Mouse (Mus musculus): ENCODE measurements around the gene Arhgef2. TPM values are rescaled to one million over a fixed set of nuclear protein-coding genes. Genes with fewer than 3 reads are reported as not detected.
"Not testable (repeated sequence)": the region's sequence is repeated elsewhere in the genome, so short reads cannot be mapped to it uniquely, and the experiment has no call there.

Gene Arhgef2
- 100 to 1,000 TPM; 161 to 166 TPM for total RNA-seq (2021)
- long read RNA-seq, experiment 1, full-length matches to known transcripts, result 44 of 94 reads
- long read RNA-seq, experiment 1, partial matches to known transcripts, result 19 of 94 reads
- long read RNA-seq, experiment 1, other reads (novel, unspliced or antisense), result 31 of 94 reads
- long read RNA-seq, experiment 2, full-length matches to known transcripts, result 49 of 115 reads
- long read RNA-seq, experiment 2, partial matches to known transcripts, result 17 of 115 reads
- long read RNA-seq, experiment 2, other reads (novel, unspliced or antisense), result 49 of 115 reads

DNA sequence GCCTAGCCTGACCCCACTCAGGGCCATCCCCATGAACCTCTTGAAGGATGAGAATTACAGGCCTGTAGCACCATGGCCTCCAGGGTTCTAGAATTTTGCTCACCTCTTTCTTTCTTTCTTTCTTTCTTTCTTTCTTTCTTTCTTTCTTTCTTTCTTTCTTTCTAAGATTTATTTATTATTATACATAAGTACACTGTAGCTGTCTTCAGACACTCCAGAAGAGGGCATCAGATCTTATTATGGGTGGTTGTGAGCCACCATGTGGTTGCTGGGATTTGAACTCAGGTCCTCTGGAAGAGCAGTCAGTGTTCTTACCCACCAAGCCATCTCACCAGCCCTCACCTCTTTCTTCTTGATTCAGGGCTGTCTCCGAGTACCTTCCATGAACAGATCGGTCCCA lies at the start of gene Arhgef2:
TSS of gene Arhgef2 (plus strand) at position 301 of the 400 bp plus-strand sequence.
- DNase-seq (ENCODE audit: low spot score in 2 of 2), result not testable (repeated sequence)

DNA sequence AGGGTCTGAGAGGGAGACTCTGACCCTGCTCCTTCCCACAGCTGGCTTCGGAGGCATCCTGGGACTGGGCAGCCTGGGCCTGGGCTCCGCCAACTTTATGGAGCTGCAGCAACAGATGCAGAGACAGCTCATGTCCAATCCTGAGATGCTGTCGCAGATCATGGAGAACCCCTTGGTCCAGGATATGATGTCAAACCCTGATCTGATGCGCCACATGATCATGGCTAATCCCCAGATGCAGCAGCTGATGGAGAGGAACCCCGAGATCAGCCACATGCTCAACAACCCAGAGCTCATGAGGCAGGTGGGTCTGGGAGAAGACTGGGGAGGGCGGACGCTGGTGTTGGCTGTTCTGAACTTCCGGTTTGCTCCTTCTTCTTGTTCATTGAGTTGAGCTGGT lies 49.1 kb upstream of the Arhgef2 start:
- no peak for DNase-seq (ENCODE audit: low spot score in 2 of 2)

DNA sequence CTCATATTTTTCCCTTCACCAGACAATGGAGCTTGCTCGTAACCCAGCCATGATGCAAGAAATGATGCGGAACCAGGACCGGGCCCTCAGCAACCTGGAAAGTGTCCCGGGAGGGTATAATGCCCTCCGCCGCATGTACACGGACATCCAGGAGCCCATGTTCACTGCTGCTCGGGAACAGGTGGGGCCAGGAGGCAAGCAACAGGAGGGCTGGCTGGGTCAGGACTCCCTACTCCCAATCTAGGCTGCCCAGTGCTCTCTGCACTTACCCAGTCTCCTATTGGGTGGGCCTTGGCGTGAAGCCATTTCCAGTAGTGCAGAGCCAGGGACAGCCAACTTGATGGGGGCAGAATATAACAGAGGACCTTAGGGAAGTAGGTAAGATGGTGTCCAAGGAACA lies 46.2 kb upstream of the Arhgef2 start:
- no peak for DNase-seq (ENCODE audit: low spot score in 2 of 2)

DNA sequence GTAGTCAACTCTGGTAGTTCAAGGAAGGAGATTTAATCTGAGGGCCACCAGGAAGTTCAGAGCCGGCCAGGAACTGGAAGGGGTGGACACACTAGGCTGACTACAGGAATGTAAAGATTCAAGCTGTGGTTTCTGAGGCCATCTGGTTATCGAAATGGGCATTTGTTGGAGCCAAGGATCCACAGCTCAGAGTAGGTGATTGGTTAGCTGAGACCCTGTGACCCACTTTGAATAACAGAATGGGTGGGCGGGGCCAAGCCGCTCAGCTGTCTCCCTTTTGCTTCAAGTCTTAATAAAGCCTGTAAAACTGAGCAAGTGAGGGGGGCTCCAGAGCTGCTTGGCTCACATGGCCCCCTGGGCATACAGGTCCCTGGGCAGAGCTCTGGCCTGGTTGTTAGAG lies 43.8 kb upstream of the Arhgef2 start:
- no peak for DNase-seq (ENCODE audit: low spot score in 2 of 2)

DNA sequence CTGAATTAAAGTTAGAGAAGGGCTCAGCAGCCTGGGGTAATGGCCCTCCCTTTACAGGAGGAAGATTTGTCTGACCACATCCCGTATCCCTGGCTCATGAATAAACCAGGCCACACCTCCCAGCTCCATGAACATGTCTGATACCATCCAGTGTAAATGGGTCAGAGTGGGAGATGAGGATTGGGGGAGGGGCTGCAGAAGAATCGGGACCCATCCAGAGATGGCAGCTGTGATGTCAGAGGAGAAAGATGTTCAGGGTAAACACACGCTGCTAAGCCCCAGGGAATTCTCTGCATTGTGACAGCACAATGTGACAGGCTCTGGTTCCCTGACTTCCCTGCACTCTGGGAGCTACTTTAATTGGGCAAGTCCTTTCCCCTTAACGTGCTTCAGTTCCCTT lies 42.3 kb upstream of the Arhgef2 start:
- no peak for DNase-seq (ENCODE audit: low spot score in 2 of 2)

DNA sequence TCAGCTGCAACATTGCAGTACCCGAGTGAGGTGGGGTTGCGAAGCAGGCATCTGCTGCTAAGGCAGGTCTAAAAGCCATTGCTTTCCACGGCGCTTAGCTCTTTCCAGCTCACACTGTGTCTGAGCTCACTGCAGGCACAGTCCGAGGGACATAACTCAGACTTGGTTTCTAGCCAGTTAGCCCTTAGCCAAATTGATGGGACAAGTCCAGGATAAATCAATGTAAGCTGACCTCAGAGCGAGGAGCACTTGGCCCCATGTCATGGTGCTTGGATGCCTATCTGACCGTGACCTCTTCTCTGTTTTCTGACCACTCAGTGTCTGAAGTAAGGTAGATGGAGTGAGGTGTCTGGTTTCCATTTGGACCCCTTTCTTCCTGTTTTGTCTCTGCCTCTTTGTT lies 41.8 kb upstream of the Arhgef2 start:
- no peak for DNase-seq (ENCODE audit: low spot score in 2 of 2)

DNA sequence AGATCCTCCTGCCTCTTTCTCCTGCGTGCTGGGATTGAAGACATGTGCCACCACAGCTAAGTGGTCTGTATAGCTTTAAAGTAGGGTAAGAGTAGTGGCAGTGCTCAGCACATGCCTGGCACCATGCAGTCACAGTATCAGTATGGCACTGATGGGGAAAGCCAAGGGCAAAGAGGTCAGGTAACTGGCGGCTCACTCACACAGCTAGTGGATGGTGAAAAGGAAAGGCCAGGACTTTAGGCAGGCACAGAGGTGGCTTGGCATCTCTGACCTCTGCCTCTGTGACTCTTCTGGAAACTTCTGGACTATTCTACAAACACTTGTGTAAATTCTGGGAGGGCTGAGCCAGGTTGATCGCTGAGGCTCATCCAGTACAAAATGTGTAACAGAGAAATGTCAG lies 39.6 kb upstream of the Arhgef2 start:
- DNase-seq (ENCODE audit: low spot score in 2 of 2), result no peak

DNA sequence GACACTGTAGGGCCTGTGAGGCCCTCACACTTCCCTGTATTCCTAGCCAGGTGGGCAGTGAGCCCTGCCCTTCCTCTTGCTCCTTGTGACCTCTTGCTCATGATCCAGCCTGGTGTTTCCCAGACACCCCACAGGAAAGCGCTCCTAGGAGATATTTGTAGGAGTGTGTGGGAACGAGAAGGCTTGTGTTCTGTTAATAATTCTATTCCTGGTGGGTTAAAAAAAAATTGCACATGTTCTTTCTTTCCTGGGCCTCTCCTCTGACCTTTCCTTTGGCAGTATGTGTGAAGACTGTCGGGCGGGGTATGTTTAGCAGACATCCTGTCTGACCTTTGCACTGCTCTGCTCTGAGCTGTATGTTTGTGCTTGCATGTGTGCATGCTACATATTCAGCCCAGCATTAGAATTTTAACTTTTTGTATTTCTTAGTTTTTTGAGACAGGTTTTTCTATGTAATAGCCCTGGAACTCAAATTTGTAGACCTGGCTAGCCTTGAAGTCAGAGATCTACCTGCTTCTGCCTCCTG lies 39.2 kb upstream of the Arhgef2 start:
- no peak for DNase-seq (ENCODE audit: low spot score in 2 of 2)

DNA sequence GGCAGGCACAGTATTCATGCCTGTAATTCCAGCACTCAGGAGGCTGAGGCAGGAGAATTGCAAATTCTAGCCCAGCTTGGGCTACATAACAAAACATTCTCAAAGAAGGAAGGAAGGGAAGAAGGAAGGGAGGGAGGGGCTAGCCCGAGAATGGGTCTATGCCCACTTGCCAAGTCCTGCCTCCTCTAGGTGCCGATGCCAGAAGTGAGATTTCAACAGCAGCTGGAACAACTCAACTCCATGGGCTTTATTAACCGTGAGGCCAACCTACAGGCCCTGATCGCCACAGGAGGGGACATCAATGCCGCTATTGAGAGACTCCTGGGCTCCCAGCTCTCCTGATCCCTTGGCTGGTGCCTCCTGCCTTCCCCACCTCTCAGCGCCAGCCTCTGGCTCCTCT lies 37.9 kb upstream of the Arhgef2 start:
- no peak for DNase-seq (ENCODE audit: low spot score in 2 of 2)

DNA sequence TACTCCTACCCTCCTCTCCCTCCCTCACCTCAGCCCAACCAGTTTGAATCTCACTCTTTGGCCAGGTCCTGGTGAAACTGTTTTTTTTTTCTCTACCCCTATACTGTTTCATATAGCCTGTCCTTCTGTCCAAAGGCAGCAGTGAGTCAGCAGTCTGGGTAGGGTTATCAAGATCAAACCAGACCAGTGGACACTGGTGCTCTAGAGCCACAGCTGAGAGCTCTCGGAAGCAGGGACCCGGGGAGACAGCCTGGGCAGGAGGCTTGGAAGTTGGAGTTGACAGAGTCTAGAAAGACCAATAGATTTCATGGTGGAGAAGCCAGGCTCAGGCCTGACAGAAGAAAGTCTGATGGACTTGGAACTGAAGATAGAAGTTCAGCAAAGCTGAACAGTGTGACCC lies 37.2 kb upstream of the Arhgef2 start:
- no peak for DNase-seq (ENCODE audit: low spot score in 2 of 2)

DNA sequence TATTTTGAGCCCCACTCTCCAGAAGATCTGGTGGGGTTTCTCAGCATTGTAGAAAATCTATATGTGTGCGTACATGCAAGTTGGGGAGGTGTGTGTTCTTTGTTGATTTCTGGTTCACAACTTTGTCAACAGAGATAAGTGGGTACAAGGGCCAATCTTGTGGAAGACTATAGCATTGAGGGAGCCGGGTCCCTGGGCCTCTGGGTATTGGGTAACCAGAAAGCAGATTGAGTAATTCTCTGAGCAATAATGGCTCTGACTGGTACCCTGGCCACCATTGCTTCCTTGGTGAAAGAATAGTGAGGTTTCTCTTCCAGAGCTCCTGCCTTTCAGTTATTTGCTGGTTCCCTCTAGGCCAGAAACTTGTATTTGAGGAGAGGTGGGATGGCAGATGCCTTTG lies 36.7 kb upstream of the Arhgef2 start:
- no peak for DNase-seq (ENCODE audit: low spot score in 2 of 2)

DNA sequence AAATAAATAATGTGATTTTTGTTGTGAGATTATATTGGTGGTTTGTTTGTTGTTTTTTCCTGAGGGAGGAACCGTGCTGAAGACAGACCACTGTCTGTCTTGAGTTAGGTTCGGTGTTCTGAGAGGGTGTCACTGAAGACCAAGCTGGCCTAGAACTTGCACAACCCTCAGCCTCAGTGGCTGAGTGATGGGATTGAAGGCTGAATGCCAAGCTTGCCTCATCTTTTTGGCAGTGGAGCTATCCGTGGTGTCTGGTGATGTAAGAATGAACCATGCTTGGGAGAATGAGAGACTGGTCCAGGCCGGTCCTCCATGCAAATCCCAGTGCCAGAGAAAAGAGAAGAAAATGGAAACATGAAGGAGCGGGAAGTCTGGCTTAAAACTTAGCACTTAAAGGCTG lies 36.1 kb upstream of the Arhgef2 start:
- no peak for DNase-seq (ENCODE audit: low spot score in 2 of 2)

DNA sequence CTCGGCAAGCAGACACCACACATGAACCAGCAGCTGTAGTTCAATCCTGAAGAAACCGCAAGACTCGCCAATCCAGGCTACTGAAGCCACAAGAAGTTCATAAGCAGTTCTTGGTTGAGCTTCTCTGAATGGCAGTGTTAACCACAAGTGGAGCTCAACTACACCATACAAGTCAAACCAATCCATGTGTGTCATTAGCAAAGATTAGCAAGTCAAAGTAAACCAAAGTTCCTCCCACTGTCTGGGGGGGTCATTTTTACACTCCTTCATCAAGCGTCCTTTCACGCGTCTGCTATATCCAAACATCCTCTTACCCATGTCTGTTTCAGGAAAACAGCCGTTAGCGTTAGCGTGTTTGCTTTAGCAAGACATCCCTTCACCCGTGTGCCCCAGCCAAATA lies 35.4 kb upstream of the Arhgef2 start:
- DNase-seq (ENCODE audit: low spot score in 2 of 2), result no peak

DNA sequence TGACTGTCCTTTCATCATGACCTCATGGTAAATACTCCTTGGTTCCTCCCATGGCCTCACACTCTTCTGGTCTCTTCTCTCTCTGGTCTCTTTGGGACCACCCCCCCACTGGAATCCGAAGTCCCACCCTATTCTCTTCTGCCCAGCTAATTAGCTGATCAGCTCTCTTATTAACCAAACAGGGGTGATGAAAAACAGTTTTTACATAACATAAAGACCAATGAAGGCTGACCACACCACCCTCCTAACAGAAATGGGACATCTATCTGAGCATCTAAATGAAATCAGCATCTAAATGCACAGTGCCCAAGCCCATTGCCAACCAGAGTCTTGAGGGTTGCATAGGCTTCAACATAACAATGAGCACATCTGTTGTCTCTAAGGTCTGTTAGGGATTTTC lies 33.9 kb upstream of the Arhgef2 start:
- no peak for DNase-seq (ENCODE audit: low spot score in 2 of 2)

DNA sequence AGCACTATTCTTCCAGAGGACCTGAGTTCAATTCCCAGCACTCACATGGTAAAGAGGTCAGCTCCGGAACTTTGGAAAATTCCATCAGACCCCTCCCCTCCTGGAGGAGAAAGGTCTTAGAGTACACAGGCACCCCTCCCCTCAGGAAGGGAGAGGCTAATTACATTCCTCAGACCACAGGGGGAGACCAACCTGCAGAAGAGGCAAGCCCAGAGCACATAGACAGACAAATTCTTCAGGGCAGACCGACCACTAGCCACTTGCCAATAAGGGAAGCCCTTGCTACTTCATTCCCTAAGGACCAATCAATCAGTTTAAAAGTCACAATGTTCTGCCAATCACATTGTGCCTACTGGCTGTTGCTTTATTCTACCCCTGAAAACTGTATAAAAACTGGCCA lies 32.9 kb upstream of the Arhgef2 start:
- no peak for DNase-seq (ENCODE audit: low spot score in 2 of 2)

DNA sequence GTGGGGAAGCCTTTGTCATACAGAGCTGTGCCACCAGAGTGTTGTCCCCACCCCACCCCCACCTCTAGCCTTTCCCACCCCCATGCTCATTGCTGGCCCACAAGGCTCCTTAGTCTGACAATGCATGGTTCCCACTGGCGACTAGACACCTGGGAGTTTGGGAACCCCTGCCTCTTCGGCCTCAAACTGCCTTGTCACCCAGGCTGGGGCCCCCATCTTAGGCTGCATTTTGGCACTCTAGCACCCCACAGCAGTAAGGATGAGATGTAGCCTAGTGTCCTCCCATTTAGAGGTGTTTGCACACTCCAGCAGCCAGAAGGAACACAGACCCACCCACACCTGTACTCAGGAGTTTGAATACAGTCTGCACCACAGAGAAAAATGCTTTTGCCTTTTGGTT lies 32.0 kb upstream of the Arhgef2 start:
- no peak for DNase-seq (ENCODE audit: low spot score in 2 of 2)

DNA sequence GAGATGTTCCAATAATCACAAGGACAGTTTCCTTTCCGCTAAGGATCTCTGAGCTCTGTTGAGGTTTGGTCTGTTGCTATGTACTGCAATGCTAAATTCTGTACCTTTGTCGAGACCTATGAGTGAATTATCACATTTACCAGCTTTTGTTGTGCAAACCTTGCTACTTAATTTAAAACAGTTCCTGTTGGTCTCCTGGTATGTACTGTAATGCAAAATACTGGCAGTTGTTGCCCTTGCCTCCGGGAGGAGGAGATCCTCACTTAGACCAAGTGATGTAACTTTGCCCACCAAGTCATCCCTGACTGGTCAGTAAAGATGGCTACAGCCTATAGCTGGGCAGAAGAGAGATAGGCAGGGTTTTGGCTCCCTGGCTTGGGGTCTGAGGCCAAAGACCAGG lies 30.2 kb upstream of the Arhgef2 start, which contains the start of gene Ssr2:
TSS of gene Ssr2 (plus strand) at position 337 of the 400 bp plus-strand sequence.
- DNase-seq (ENCODE audit: low spot score in 2 of 2), result no peak

DNA sequence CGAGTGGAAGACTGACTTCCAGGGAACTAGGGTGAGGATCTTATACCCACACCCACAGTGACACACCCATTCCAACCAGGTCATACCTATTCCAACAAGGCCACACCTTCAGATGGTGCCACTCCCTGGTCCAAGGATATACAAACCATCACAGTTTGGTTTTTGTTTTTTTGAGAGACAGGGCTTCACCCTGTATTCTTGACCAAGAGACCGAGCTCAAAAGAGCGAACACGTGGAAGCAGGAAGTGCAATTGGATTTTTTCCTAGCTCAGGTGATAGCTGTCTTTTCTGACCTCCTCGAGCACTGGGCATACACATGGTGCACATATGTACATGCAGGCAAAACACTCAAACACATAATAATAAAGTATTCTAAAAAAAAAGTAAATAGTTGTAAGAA lies 27.9 kb upstream of the Arhgef2 start:
- not testable (repeated sequence) for DNase-seq (ENCODE audit: low spot score in 2 of 2)

DNA sequence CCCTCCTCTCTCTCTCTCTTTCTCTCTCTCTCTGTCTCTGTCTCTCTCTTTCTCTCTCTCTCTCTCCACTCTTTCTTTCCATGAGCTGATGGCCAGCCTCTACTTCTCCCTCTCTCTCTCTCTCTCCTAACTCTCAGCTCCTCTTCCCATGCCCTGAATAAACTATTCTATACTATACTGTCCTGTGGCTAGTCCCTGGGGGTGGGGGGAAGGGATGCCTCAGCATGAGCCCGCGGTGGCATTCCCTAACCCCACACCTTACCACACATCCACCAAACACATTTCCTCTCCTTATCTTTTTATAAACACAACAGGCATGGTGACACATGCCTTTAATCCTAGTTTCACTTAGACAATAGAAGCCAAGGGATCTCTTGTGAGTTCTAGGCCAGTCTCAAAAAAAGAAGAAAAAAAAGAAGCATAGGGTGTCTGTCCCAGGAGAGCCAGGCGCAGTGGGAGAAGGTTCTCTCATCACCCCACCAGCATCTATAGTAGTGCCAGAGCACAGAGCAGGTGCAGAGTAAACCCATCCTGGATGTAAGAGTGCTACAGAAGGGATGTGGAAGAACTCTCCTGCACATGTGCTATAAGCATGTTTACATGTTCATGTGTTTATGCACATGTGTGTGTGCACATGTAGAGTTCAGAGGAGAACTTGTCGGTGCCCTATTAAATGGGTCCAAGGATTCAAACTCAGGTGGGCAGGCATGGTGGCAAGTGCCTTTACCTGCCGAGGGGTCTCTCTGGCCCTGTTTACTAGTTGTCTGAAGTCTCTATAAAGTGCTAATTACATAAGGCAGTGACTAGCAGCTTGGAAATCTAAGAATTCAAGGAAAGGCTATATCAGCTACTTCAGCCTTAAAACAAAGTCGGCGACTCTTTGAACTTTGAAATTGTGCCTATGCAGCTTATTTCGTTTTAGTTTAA lies 27.0 kb upstream of the Arhgef2 start:
- no peak for DNase-seq (ENCODE audit: low spot score in 2 of 2)

DNA sequence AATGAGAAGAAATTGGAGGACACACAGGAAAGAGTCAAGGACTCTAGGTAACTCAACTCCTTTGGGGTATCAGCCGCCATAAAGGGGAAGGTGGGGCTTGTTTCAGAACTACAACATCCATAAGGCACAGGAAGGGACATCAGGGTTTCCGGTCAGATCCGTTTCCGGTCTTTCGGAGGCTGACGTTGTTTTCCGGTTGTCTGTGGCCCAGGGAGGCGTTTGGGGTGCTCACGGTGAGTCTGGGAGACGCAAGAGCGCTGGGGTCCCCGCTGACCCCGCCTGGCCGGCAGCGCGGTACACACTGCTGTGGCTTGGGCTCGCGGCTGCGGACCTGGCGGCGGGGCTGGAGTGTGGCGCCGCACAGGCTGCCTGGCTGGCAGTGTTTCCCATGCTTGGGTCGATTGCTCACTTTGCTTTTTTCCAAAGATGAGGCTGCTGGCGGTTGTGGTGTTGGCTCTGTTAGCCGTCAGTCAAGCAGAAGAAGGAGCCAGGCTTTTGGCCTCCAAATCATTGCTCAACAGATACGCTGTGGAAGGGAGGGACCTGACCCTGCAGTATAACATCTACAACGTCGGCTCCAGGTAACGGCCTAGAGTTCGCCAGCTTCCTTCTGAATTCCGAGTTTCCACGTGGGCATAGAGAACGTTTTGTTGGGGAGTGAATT lies 26.2 kb upstream of the Arhgef2 start:
- DNase-seq (ENCODE audit: low spot score in 2 of 2), result peak; percentile 41 to 76

DNA sequence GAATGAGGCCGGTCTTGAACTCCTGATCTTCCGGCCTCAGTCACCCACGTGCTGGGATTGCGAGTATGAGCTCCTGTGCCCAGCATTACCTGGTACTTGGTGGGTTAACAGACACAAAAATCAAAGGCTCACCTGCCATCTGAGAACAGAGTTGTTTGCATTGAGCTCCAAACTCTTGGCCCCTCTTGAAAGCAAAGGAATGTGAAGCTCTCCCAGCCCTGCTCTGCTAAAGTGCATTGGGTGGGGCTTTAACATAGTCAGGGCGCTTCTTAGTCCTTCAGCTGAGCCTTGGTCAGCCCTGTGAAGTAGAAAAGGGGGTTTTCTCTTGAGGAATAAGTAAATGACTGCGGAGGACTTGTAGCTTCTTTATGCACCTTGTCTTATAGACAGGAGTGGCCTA lies 20.0 kb upstream of the Arhgef2 start:
- DNase-seq (ENCODE audit: low spot score in 2 of 2), result no peak

DNA sequence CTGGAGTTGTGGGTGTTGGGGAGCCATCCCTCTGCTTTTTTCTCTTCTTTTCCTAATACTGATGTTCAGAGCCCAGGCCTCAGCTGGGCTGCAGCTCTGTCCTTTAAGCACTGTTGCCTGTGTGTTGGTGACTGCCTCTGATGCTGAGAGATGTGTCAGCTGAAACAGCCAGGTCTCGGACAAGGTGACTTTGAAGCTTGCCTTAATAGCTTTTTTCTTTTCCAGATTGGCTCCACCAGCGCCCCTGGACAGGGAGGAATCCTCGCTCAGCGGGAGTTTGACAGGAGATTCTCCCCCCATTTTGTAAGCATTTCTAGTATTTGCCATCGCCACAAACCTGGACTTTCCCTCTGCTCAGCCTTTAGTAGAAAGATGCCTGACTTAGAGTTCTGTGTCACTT lies 19.1 kb upstream of the Arhgef2 start:
- DNase-seq (ENCODE audit: low spot score in 2 of 2), result no peak

All from gastrocnemius, postnatal 4 days (tissue).